Mouse (Mus musculus): Measurements from ENCODE around the gene Ttc30a1. TPM values are rescaled to one million over a fixed set of nuclear protein-coding genes. Genes with fewer than 3 reads are reported as not detected.

The Ttc30a1 gene
- 2.3 TPM for polyA plus RNA-seq (2014; fragmentation: Illumina TruSeq; extraction: RNeasy Lipid Tissue Mini Kit (QIAGEN cat#74804); ENCODE audit: low read depth, low replicate concordance)

GRCm38 (mm10) chr2:75981440-75982081 lies at the start of gene Ttc30a1:
Gene Ttc30a1, minus strand, starts transcription at chr2:75981967.

GRCm38 (mm10) chr2:75977752-75978368 lies 3.9 kb downstream of the Ttc30a1 start, which contains the start of gene Ttc30a2:
Gene Ttc30a2, minus strand, starts transcription at chr2:75978170.

DNA sequence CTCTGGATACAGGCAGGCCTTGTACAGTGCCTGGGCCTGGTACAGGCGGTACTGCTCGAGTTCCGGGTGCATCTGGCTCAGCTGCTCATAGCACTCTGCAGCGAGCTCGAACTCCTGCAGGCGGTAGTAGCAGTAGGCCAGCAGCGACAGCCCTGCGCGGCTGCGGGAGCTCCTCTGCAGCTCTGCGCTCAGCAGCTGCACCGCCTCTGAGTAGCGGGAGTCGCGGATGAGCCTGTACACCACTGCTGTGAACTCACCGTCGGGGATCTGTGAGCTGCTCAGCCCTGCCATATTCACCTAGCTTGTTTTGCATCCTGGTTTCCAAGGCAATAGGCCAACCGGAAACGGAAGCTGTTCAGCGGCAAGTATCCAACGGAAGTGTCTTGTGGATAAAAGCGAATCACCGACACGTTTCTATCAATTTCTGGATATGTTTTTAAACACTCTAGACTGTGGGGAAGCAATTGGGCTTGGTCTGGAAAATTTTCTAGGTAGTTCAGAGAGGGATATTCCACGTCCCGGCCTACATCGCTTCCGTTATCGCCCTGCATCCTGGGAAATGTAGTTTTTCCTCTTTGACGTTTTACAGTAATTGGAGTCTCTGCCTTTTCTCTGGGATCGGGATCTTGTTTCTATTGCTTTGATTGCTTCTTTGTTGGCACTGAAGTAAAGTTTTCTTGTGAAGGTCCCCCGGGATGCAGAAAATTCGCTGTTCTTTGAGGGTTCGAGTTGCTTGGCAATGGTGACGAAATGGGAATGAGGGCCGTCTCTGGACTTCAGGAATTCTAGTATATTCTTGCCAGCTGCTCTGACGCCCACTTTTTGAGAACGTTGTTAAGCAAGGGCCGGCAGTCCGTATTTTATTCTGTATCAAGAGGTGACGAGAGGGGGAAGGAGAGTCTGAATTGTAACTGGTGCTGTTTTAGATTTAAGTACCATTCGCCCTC lies 43.4 kb downstream of the Ttc30a1 start, which contains the start of gene Ttc30b:
Gene Ttc30b (minus strand): TSS at position 469 of the 947 bp plus-strand sequence.

Other genes with a start within 250 kb of the Ttc30a1 start
- gene Agps, start 149.8 kb downstream of the Ttc30a1 start, polyA plus RNA-seq (2014; fragmentation: Illumina TruSeq; extraction: RNeasy Lipid Tissue Mini Kit (QIAGEN cat#74804); ENCODE audit: low read depth, low replicate concordance): 9.8 TPM
- 10.5 TPM for gene Ttc30b, start 43.4 kb downstream of the Ttc30a1 start, polyA plus RNA-seq (2014; fragmentation: Illumina TruSeq; extraction: RNeasy Lipid Tissue Mini Kit (QIAGEN cat#74804); ENCODE audit: low read depth, low replicate concordance)
- 0.61 TPM for gene Ttc30a2, start 3.8 kb downstream of the Ttc30a1 start, polyA plus RNA-seq (2014; fragmentation: Illumina TruSeq; extraction: RNeasy Lipid Tissue Mini Kit (QIAGEN cat#74804); ENCODE audit: low read depth, low replicate concordance)

All from liver, adult 10 weeks (tissue).